Mouse (Mus musculus) embryonic facial prominence, embryonic 14.5 days (tissue): Measurements from ENCODE around the gene Sppl2b. TPM values are rescaled to one million over a fixed set of nuclear protein-coding genes. Genes with fewer than 3 reads are reported as not detected.
A peak's percentile ranks its signal among the peaks of the same experiment; 100 is the strongest.

Source experiments
- ATAC-seq: fragments of 200-750 bp; cut with Nextera tagmentation; 2 replicates; pipeline ENCODE4 v1.8.0; 2017; ENCODE audit warnings: low read depth, moderate number of reproducible peaks, moderate TSS enrichment
- DNase-seq: peaks from one replicate; pipeline ENCODE4 v3.0.0-alpha.2; 2015; ENCODE audit warnings: low spot score
- H3K27ac ChIP-seq: fragments of 300-500 bp; sonication (generic); replicated peaks from 2 replicates; pipeline ENCODE4 v1.5.1; 2014; ENCODE audit warnings: low read depth, mild to moderate bottlenecking, low read length, moderate library complexity
- H3K27me3 ChIP-seq: fragments of 300-500 bp; sonication (generic); replicated peaks from 2 replicates; pipeline ENCODE4 v1.6.1; 2014; ENCODE audit warnings: low read length; ENCODE audit not compliant: control insufficient read depth, insufficient read depth
- H3K36me3 ChIP-seq: fragments of 300-500 bp; sonication (generic); 2 replicates; pipeline ENCODE4 v1.6.1; 2014; ENCODE audit warnings: low read length, mixed read lengths; ENCODE audit not compliant: control insufficient read depth, insufficient read depth
- H3K4me1 ChIP-seq: fragments of 300-500 bp; sonication (generic); 2 replicates; pipeline ENCODE4 v1.6.1; 2014; ENCODE audit warnings: antibody characterized with exemption, low read length; ENCODE audit not compliant: control insufficient read depth, insufficient read depth
- H3K4me2 ChIP-seq: fragments of 300-500 bp; sonication (generic); 2 replicates; pipeline ENCODE4 v1.6.1; 2014; ENCODE audit warnings: low read depth, mild to moderate bottlenecking, low read length, moderate library complexity, mixed read lengths
- H3K4me3 ChIP-seq: fragments of 300-500 bp; sonication (generic); 2 replicates; pipeline ENCODE4 v1.5.1; 2014; ENCODE audit warnings: low read depth, mild to moderate bottlenecking, low read length
- H3K9ac ChIP-seq: fragments of 300-500 bp; sonication (generic); 2 replicates; pipeline ENCODE4 v1.6.1; 2014; ENCODE audit warnings: low read depth, mild to moderate bottlenecking, low read length, moderate library complexity, mixed read lengths
- H3K9me3 ChIP-seq: fragments of 300-500 bp; sonication (generic); 2 replicates; pipeline ENCODE4 v1.6.1; 2016; ENCODE audit warnings: low read length; ENCODE audit not compliant: control insufficient read depth
- WGBS: fragments of 180-500 bp; shearing (Covaris S2); extraction: QIAGEN DNeasy Blood & Tissue Kit; methylation state at CpG from one replicate; pipeline ENCODE4 v1.1.7; 2014; 5-methylcytosine and 5-hydroxymethylcytosine counted together
- polyA plus RNA-seq: library from polyadenylated mRNA; unstranded; fragments of >200 nt; fragmentation: Nextera tagmentation; extraction: Ambion mirVana; gene quantifications from 2 replicates; pipeline ENCODE4 v1.2.1, GENCODE M21; 2014

Sppl2b gene
- polyA plus RNA-seq, 1 experiment from 2014 or later = 37.6 TPM

DNA sequence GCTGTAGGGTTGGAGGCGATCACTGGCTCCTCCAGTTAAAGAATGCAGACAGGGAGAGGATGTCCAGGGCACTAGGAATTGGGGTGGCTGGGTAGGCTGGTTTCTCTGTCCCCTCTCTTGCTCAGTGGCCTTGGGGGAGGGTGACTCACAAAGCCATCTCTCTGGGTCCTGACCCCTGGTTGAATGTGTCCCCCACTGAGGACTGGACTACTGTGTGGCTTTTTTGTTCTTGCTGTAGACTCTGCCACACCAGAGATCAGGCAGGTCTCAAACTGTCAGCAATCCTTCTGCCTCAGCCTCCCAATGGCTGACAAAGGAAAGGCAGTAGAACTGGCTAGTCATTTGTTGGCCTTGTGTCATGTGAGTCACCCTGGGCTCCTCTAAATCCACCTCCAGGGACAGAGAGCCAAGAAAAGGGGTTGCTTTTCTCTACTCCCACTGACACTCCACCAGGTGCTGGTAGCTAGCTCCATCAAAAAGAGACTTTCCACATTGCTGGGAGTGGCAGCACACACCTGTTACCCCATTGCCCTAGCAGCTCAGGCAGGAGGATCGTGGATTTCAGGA, 16.6 kb upstream of the Sppl2b start:
- H3K9ac ChIP-seq = no peak overlapping the region
- 54% methylated on average over 2 of the region's 2 CpGs for WGBS
- no peak overlapping the region for H3K4me2 ChIP-seq
- H3K27ac ChIP-seq = no peak overlapping the region
- no peaks in the 10 kb centered on the region for H3K4me1 ChIP-seq
- peaks cover 38% of the 10 kb centered on the region for H3K27me3 ChIP-seq
- DNase-seq (no peak), ATAC-seq (no peak)
- no peaks in the 10 kb centered on the region for H3K36me3 ChIP-seq
- no peak overlapping the region for H3K4me3 ChIP-seq
- H3K9me3 ChIP-seq = peaks cover 7% of the 10 kb centered on the region; the same call in 1 of the 2 replicates

DNA sequence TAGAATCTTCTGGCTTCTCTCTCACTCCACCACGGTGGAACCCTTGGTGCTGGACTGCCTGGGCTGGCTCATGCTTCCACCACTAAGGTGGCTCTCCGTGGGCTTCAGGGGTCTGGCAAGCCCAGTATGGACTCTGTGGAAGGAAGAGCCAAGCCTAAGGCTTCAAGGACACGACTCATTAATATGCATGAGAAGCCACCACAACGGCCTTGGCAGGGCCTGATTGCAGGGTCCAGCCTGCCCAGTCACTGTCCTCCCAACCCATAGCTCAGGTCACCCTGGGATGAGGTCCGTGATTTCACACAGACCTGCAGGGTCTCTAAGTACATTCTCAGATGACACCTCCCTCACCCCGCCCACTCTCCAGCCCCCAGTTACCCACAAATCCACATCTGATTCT, 15.2 kb upstream of the Sppl2b start:
- no peak for ATAC-seq
- no peak overlapping the region for H3K4me3 ChIP-seq
- H3K4me2 ChIP-seq = no peak overlapping the region
- H3K9ac ChIP-seq = no peak overlapping the region
- no peaks in the 10 kb centered on the region for H3K4me1 ChIP-seq
- peaks cover 1% of the 10 kb centered on the region; the same call in 1 of the 2 replicates for H3K9me3 ChIP-seq
- no peaks in the 10 kb centered on the region for H3K36me3 ChIP-seq
- peaks cover 44% of the 10 kb centered on the region for H3K27me3 ChIP-seq
- DNase-seq = no peak
- no peak overlapping the region for H3K27ac ChIP-seq
- 68% methylated on average over 6 of the region's 6 CpGs for WGBS

- ATAC-seq (no peak), DNase-seq (no peak)
- H3K36me3 ChIP-seq = no peaks in the 10 kb centered on the region
- peaks cover 37% of the 10 kb centered on the region for H3K27me3 ChIP-seq
- no peaks in the 10 kb centered on the region for H3K9me3 ChIP-seq
- H3K4me3 ChIP-seq = no peak overlapping the region
- no peaks in the 10 kb centered on the region for H3K4me1 ChIP-seq
- no peak overlapping the region for H3K4me2 ChIP-seq
- H3K9ac ChIP-seq = no peak overlapping the region
- H3K27ac ChIP-seq = no peak overlapping the region
- 93% methylated on average over 2 of the region's 2 CpGs for WGBS
Measured at GRCm38 (mm10) chr10:80841685-80842084, 13.4 kb upstream of the Sppl2b start.

- 78% methylated on average over 15 of the region's 15 CpGs for WGBS
- no peaks in the 10 kb centered on the region for H3K9me3 ChIP-seq
- H3K27me3 ChIP-seq = peaks cover 37% of the 10 kb centered on the region
Measured at GRCm38 (mm10) chr10:80842334-80842733, 12.7 kb upstream of the Sppl2b start.

GRCm38 (mm10) chr10:80843087-80843930, 11.8 kb upstream of the Sppl2b start:
- H3K4me3 ChIP-seq = peak overlapping the region; percentile 53
- no peak for ATAC-seq
- no peaks in the 10 kb centered on the region for H3K9me3 ChIP-seq
- H3K4me1 ChIP-seq = no peaks in the 10 kb centered on the region
- H3K9ac ChIP-seq = peak overlapping the region; percentile 68
- 23% methylated on average over 14 of the region's 32 CpGs for WGBS
- no peak for DNase-seq
- H3K27me3 ChIP-seq = peaks cover 37% of the 10 kb centered on the region
- no peak overlapping the region for H3K27ac ChIP-seq
- no peaks in the 10 kb centered on the region for H3K36me3 ChIP-seq
- H3K4me2 ChIP-seq = peak overlapping the region; percentile 96

More at GRCm38 (mm10) chr10:80842334-80842733, 12.7 kb upstream of the Sppl2b start:
- Histone ChIP-seq H3K36me3 (no peaks in the 10 kb centered on the region), H3K27ac (no peak overlapping the region), H3K4me3 (no peak overlapping the region), H3K4me1 (no peaks in the 10 kb centered on the region), H3K4me2 (no peak overlapping the region), H3K9ac (no peak overlapping the region)
- ATAC-seq = no peak
- no peak for DNase-seq

DNA sequence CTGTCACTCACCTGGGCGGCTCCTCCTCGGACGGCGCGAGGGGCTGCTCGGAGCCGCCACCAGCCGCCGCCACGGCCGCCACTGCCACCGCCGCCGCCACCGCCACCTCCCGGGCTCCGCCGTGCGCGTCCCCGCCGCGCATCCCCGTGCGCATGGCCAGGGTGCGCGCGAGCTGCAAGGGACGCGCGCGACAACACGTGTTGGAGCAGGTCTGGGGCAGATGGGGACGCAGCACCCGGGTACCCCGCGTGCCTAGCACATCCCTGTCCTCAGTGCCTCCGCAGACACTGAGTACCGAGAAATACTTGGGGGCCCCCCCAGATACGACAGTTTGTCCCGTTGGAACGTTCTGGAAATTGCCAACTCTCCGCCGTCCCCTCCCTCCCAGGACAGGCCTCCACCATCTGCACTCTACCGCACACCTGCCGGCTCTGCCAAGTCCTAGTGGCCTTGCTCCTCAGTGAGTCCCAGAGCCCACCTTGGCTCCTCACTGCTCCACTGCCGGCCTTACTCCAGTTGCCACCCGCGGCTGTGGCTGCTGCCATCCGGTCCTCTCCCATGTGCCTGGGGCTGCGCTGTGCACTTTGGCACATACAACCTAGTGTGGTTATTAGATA, 11.0 kb upstream of the Sppl2b start, which contains the start of gene Lingo3:
Lingo3 (minus strand) TSS at position 109 of the 617 bp plus-strand sequence.
- peak within 1 kb of the TSS; percentile 68 for H3K9ac ChIP-seq
- ATAC-seq (0 out of 2 replicates have a peak, but pooled peaks have one; percentile 33), DNase-seq (peak; percentile 30)
- 5% methylated on average over 24 of the region's 51 CpGs for WGBS
- peak within 1 kb of the TSS; percentile 53 for H3K4me3 ChIP-seq
- H3K36me3 ChIP-seq = no peaks in the 10 kb centered on the region
- no peaks in the 10 kb centered on the region for H3K4me1 ChIP-seq
- H3K9me3 ChIP-seq = no peaks in the 10 kb centered on the region
- no peak within 1 kb of the TSS for H3K27ac ChIP-seq
- H3K27me3 ChIP-seq = peaks cover 37% of the 10 kb centered on the region
- peak within 1 kb of the TSS; percentile 96 for H3K4me2 ChIP-seq

DNA sequence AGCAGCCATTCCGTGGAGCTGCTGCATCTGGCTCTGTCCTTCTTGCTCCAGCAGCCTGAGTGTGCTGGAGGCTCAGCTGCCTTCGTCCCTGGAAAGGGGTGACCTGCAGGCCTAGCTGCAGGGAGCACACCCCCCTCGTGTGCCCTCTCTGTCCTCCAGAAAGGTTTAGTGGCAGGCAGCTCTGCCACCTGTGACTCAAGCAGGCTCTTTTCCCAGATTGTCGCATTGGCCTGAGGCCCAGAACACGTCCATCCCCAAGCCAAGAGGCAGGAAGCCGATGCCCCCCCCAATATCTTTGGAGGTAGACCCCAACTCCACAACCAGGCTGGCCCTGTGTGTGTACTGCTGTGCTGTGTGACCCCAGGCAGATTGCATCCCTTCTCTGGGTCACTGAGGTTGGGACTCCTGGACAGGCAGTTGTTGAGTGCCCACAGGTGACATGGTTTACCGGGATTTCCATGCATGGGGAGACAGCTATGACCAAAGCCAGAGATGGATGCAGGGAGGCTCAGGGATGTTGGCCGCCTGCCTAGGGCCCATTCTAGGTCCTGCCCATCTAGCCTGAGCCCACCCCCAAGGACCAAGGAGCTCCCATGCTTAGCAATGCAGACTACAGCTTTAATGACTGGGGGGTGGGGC, 9.9 kb upstream of the Sppl2b start:
- H3K4me3 ChIP-seq = no peak overlapping the region
- H3K27ac ChIP-seq = no peak overlapping the region
- H3K9ac ChIP-seq = no peak overlapping the region
- H3K4me1 ChIP-seq = no peaks in the 10 kb centered on the region
- WGBS = 67% methylated on average over 8 of the region's 8 CpGs
- H3K36me3 ChIP-seq = no peaks in the 10 kb centered on the region
- DNase-seq (no peak), ATAC-seq (no peak)
- no peak overlapping the region for H3K4me2 ChIP-seq
- no peaks in the 10 kb centered on the region for H3K9me3 ChIP-seq
- H3K27me3 ChIP-seq = peaks cover 37% of the 10 kb centered on the region

- Histone ChIP-seq H3K4me2 (no peak overlapping the region), H3K36me3 (peaks cover under 1% of the 10 kb centered on the region; the same call in 1 of the 2 replicates), H3K4me1 (no peaks in the 10 kb centered on the region), H3K4me3 (no peak overlapping the region), H3K27ac (no peak overlapping the region), H3K9ac (no peak overlapping the region), H3K27me3 (peaks cover 37% of the 10 kb centered on the region), H3K9me3 (no peaks in the 10 kb centered on the region)
- no peak for DNase-seq
- ATAC-seq = no peak
- 76% methylated on average over 12 of the region's 12 CpGs for WGBS
Measured at GRCm38 (mm10) chr10:80845732-80846131, 9.3 kb upstream of the Sppl2b start.
